Mouse (Mus musculus) large intestine, adult 2 months (tissue): ENCODE results near the gene Itgb5. TPM values are rescaled to one million over a fixed set of nuclear protein-coding genes. Genes with fewer than 3 reads are reported as not detected.

Experiments used
- DNase-seq: peaks from one replicate; pipeline ENCODE4 v3.0.0-alpha.2; 2012; ENCODE audit warnings: low read depth, low spot score
- WGBS: fragments of 180-500 bp; shearing (Covaris S2); methylation state at CpG from one replicate; pipeline ENCODE4 v1.1.7; 2018; 5-methylcytosine and 5-hydroxymethylcytosine counted together
- polyA plus RNA-seq: library from polyadenylated mRNA; depleted of rRNA; stranded (reverse); fragments of >200 nt; gene quantifications from 2 replicates; pipeline ENCODE4 v1.2.3, GENCODE M21; 2012; rRNA removed

Gene Itgb5
- polyA plus RNA-seq = 53.4 and 59.4 TPM in 2 replicates

DNA sequence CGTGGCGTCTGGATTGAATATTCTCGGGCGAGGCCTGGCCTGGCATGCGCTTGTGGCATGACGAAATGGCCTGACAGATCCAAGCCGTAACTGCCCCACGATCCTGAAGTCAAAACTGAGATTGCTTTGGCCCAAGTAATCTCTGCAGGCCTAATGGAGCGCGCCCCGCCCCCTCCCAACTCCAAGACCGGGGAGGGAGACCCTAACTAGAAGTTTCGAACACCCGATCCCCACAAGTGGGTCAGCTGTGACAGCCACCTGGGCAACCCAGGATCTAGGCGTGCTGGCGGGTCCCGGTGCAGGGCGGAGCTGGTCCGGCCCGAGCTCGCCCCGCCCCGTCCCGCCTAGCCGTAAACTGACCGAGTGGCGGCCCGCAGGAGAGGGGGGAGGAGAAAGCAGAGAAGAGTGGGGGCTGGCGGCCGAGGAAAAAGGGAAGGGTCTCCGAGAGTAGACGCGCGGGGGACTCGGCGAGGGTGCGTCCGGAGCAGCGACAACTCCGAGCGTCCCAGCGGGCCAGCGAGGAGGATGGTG lies at the start of gene Itgb5:
Gene Itgb5, plus strand, starts transcription at position 365 of the 531 bp plus-strand sequence.
- no peak for DNase-seq
- under 1% methylated on average over 43 of the region's 43 CpGs for WGBS

- no peak for DNase-seq
- 42% methylated on average over 5 of the region's 5 CpGs for WGBS
These were observed 47.4 kb upstream of the Itgb5 start for GRCm38 (mm10) chr16:33781789-33782728.

GRCm38 (mm10) chr16:33782729-33783091 lies 46.8 kb upstream of the Itgb5 start:
- WGBS = 43% methylated on average over 1 of the region's 1 CpGs

GRCm38 (mm10) chr16:33784547-33784946 lies 44.9 kb upstream of the Itgb5 start:
- 73% methylated on average over 1 of the region's 1 CpGs for WGBS

More at GRCm38 (mm10) chr16:33782729-33783091, 46.8 kb upstream of the Itgb5 start:
- no peak for DNase-seq

GRCm38 (mm10) chr16:33785092-33785704 lies 44.3 kb upstream of the Itgb5 start:
- WGBS = 20% methylated on average over 8 of the region's 8 CpGs
- no peak for DNase-seq

More at GRCm38 (mm10) chr16:33784547-33784946, 44.9 kb upstream of the Itgb5 start:
- DNase-seq = no peak

DNA sequence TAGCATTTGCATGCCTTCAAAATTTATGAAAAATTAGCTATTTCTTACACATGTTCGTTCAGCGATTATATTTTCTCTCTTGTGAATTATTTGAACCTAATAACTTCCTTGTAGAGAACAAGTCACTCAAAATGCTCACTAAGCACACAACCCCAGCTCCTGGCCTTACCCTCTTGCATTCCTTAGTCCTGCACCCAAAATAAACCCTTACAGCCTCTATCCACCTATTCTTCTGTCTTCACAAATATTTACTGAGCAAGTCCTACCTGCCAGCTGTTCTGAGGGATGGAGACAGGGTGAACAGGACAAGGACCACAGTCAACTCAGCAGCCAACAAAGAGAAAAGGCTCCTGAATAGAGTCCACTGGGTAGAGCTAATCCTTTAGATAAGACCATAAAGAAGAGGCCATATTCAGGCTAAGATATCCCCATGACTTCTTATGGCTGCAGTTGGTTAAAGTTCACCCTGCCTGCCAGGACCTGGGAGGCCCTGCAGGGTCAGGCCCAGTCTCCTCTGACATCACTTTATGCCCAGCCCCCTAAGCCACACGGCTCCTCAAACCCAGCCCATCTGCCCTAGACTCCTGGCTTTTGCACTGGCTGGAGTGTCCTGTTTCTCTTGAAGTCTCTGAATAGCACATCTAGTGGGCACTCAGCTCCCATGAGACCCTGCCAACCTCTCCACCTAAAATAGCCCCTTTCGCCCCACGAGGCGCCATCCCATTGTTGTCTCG lies 42.6 kb upstream of the Itgb5 start:
- WGBS = 49% methylated on average over 7 of the region's 7 CpGs
- no peak for DNase-seq

GRCm38 (mm10) chr16:33793846-33794791 lies 35.3 kb upstream of the Itgb5 start, which contains the start of gene Muc13:
Muc13 (plus strand) TSS chr16:33794037.
- 27% methylated on average over 10 of the region's 10 CpGs for WGBS
- no peak for DNase-seq

- no peak for DNase-seq
- 18% methylated on average over 4 of the region's 4 CpGs for WGBS
These were observed 34.4 kb upstream of the Itgb5 start for GRCm38 (mm10) chr16:33795106-33795505.

DNA sequence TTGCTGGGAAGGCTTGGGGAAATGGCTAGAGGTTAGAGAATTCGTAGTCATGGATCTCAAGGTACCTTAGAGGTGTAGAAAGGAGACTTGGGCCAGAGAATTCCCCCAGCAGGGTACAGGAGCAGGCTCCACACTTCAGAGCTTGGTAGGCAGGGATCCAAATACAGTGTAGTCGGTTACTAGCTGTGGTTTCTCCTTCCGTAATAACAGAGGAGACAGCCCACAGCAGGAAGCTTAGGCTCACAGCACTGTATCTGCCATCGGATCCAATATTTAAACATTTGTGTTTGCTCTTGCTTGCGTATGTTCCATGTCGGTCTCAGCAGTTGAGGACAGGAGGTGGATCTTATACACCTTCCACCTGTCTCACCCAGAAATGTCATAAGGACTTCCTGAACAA lies 33.6 kb upstream of the Itgb5 start:
- no peak for DNase-seq

DNA sequence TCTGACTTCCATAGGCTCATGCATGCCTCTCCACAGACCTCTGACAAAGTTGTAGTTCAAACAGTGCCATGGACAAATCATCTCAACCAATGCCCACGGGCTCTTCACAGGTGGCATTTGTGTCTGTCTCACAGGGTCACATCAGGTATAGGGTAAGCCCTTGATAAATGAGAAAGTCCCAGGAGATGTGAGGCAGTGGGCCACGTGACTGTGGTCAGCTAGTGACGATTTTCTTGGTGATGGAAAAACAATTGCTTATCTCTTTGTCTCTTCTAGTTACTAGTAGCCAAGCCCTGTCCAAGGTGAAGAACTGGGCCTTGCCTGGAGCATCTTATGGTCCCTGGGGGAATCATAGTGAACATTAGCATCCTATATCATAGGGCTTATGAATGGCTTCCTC lies 32.7 kb upstream of the Itgb5 start:
- no peak for DNase-seq
- 36% methylated on average over 3 of the region's 3 CpGs for WGBS

More for the DNA sequence above, 33.6 kb upstream of the Itgb5 start:
- WGBS = 16% methylated on average over 6 of the region's 6 CpGs

DNA sequence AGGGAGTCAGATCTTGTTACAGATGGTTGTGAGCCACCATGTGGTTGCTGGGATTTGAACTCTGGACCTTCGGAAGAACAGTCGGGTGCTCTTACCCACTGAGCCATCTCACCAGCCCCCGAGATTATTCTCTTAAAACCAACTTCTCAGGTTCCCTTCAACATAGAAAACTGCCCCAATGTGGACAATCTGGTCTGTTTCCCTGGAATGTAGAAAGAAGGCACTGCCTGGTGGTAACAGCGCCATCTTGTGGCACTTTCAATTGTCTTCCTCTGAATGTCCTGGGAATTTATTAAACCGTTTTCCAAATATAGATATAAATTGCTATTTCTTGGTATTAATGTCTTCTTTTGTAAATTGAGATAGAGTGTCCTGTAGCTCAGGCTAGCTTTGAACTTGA lies 31.6 kb upstream of the Itgb5 start:
- no peak for DNase-seq

DNA sequence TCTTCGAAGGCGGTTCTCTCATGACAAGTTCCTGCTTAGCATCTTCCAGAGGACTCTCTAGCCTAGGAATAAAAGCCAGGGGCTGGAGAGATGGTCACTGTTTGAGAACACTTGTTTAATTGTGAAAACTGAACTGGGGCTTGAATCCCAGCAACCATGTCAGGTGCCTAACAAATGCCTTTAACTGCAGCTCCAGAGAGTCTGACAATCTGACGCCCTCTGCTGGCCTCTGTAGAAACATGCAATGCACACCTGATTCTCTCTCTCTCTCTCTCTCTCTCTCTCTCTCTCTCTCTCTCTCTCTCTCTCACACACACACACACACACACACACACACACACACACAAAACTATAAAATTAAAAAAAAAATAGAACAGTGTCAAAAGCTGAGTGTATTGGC lies 19.5 kb upstream of the Itgb5 start:
- 68% methylated on average over 3 of the region's 3 CpGs for WGBS
- no peak for DNase-seq

More for the DNA sequence above, 31.6 kb upstream of the Itgb5 start:
- 24% methylated on average over 5 of the region's 5 CpGs for WGBS

- WGBS = 75% methylated on average over 7 of the region's 7 CpGs
- DNase-seq = no peak
These were observed 10.9 kb upstream of the Itgb5 start for GRCm38 (mm10) chr16:33818413-33819165.

DNA sequence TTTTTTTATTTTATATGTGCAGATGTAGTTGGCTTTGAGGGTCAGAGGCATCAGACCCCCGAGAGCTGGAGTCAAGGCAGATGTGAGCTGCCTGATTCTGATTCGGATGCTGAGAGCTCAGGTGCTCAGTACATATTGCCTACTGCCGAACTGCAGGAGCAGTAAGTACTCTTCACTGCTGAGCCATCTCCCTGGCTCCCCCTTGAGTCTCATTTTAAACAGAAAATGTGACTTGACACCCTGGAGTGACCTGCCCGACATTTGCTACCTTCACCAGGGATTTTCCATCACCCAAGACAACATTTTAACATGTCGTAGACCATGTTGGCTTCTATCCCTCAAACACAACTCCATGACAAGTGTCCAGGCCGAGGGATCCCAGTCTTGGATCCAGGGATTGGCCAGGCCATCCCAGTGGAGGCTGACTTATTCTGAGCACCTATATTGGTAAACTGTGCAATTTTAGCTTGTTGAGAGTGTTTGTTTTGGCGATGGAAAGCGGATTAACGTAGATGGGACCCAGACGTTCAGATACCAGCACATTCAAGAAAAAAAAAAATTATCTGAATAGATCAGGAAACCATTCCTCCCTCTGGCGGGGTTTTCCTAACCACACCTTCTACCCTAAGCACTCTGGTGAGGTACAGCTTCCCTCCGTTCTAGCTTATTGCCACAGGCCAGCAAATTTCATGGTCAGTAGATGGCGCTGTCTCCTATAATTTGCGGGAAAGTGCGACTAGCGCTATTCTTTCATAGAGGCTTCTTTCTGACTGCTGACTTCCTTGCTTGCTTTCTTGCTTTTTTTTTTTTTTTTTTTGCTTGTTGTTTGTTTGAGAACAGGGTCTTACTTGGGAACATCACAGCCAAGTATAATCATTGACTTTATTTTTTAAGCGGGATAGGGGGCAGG lies 8.9 kb upstream of the Itgb5 start:
- 21% methylated on average over 17 of the region's 17 CpGs for WGBS

DNA sequence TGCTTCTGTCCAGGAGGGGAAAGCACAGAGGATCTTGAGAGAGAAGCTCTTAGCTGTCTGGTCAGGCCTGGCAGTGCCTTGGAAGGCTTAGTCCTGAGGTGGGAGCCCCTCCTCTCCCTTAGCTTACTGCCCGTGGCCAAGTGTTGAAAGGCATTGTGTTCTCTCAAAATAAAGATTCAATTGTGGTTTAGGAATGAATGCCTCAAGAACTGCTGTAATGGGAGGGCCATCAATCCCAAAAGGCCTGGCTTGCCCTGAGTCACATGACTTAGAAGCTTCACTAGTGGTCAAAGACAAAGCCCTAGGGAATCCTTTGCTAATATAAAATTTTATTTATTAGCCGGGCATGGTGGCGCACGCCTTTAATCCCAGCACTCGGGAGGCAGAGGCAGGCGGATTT lies 4.9 kb upstream of the Itgb5 start:
- no peak for DNase-seq
- 92% methylated on average over 6 of the region's 6 CpGs for WGBS

More for the DNA sequence above, 8.9 kb upstream of the Itgb5 start:
- DNase-seq = no peak

GRCm38 (mm10) chr16:33828496-33828895 lies 969 bp upstream of the Itgb5 start:
- DNase-seq = no peak
- 66% methylated on average over 7 of the region's 7 CpGs for WGBS
